8 mouse cellular contexts compared by ENCODE assay signal in genomic region chr17:32113523-32114421, GRCm38 (mm10). TPM values are rescaled to one million over a fixed set of nuclear protein-coding genes. Genes with fewer than 3 reads are reported as not detected.
DNase-seq lines count a peak whose midpoint lies in the region; ATAC-seq lines count a peak whose summit lies in the region.

No protein-coding gene starts in this region.

- H3K9ac ChIP-seq in forebrain, embryonic 15.5 days (replicated peaks): peak overlapping the region; percentile 38

- peak; percentile 61 for DNase-seq in Muller cell, postnatal 12 days (ENCODE audit: inconsistent ontology term)
- peak; percentile 59 for DNase-seq in c-Kit-positive CD71-negative TER-119-negative erythroid progenitor cells, embryonic 14.5 days (ENCODE audit: low read depth)
- peak; percentile 74 for DNase-seq in heart, postnatal 4 days
- peak; percentile 43 to 48 for DNase-seq in left cerebral cortex, postnatal 14 days (ENCODE audit: low spot score in 2 of 2)
- DNase-seq in right cerebral cortex, postnatal 4 days: peak; percentile 69

- intact Hi-C loops in left cerebral cortex, postnatal 14 days (cut with DNase I): no loop called here

- 1% methylated on average over 56 of the region's 56 CpGs for WGBS in forebrain, embryonic 15.5 days

- peaks cover 31% of the 10 kb centered on the region for H3K4me1 ChIP-seq in forebrain, embryonic 15.5 days

- H3K27me3 ChIP-seq in forebrain, embryonic 15.5 days: peaks cover 17% of the 10 kb centered on the region

- H3K4me2 ChIP-seq in forebrain, embryonic 15.5 days (replicated peaks): peak overlapping the region; percentile 95

- no peaks in the 10 kb centered on the region for H3K9me3 ChIP-seq in forebrain, embryonic 15.5 days

- H3K36me3 ChIP-seq in forebrain, embryonic 15.5 days: no peaks in the 10 kb centered on the region

- H3K4me3 ChIP-seq in forebrain, embryonic 15.5 days: peak overlapping the region; percentile 48

- ATAC-seq in forebrain, embryonic 15.5 days (replicated peaks): peak; percentile 40
- peak; percentile 58 for ATAC-seq in megakaryocyte, adult 5-6 weeks (ENCODE audit: poor library complexity, severe bottlenecking)
- no peak for ATAC-seq in erythroid progenitor cell, adult 5-6 weeks (replicated peaks; ENCODE audit: low FRiP score, poor library complexity, severe bottlenecking)

- no peak overlapping the region; the same call in 1 of the 2 replicates for H3K27ac ChIP-seq in forebrain, embryonic 15.5 days (replicated peaks)

RNA-seq across cellular contexts. Expression of gene Notch3, which starts 52.9 kb away (rescaled TPM):
- 5.6 and 5.8 TPM in 2 replicates for polyA plus RNA-seq in forebrain, embryonic 15.5 days (2015; fragmentation: Nextera tagmentation; extraction: Ambion mirVana)
- 10 to 100 TPM; 51.5 to 52.3 TPM for total RNA-seq in heart, postnatal 4 days (2021)
- total RNA-seq in left cerebral cortex, postnatal 14 days (2021): 10 to 100 TPM; 13.8 to 15.4 TPM
- 0.18 TPM in 1 of 2 replicates, not detected in the other for total RNA-seq in megakaryocyte, adult 5-6 weeks (2015)
- 0.04 and 0.08 TPM in 2 replicates for total RNA-seq in megakaryocyte, adult 5-6 weeks (2017)
- total RNA-seq in erythroid progenitor cell, adult 5-6 weeks (2015; ENCODE audit: low replicate concordance): 0.42 TPM in 1 of 2 replicates, not detected in the other
- total RNA-seq in erythroid progenitor cell, adult 5-6 weeks (2017; ENCODE audit: low replicate concordance): 0.26 TPM in 1 of 2 replicates, not detected in the other

Comparison
In these comparisons a context has a peak if more than half of its experiments do, and no peak if none do; other contexts are left out.
1. RNA of gene Notch3, which starts 52.9 kb away (total RNA-seq): 51.5 to 52.3 TPM in heart, postnatal 4 days and 13.8 to 15.4 TPM in left cerebral cortex, postnatal 14 days; 0.26 to 0.42 TPM in erythroid progenitor cell, adult 5-6 weeks and 0.04 to 0.18 TPM in megakaryocyte, adult 5-6 weeks; every median in the first group is over 10 times any median in the second.
2. Peak in every context shown above with its lines, with median percentiles within 50 percentile points of each other: DNase-seq.